Mouse (Mus musculus) CH12F3 (cell line): ENCODE measurements around the gene Mbtd1.

Experiments used
- in situ Hi-C: fragments of 300-500 bp; cut with MboI; formaldehyde crosslinking; loops from 2 replicates; pipeline ENCODE4 v1.14.3; 2020; ENCODE audit warnings: low sequenced_read_pairs

Mbtd1 gene

GRCm38 (mm10) chr11:93985265-93985664, 99.6 kb downstream of the Mbtd1 start:
- in situ Hi-C loops = no loop called here

- in situ Hi-C loops = no loop called here
These were observed 100.6 kb downstream of the Mbtd1 start for GRCm38 (mm10) chr11:93986298-93986697.

- in situ Hi-C loops = no loop called here
These were observed 101.4 kb downstream of the Mbtd1 start for GRCm38 (mm10) chr11:93987026-93987425.

- in situ Hi-C loops = no loop called here
These were observed 102.1 kb downstream of the Mbtd1 start for GRCm38 (mm10) chr11:93987625-93988327.

- in situ Hi-C loops = no loop called here
These were observed 102.8 kb downstream of the Mbtd1 start for GRCm38 (mm10) chr11:93988328-93989062.

GRCm38 (mm10) chr11:93994531-93994930, 108.9 kb downstream of the Mbtd1 start:
- in situ Hi-C loops = no loop called here

GRCm38 (mm10) chr11:93995111-93995719, 109.6 kb downstream of the Mbtd1 start:
- in situ Hi-C loops = no loop called here

- in situ Hi-C loops = no loop called here
These were observed 110.2 kb downstream of the Mbtd1 start, which contains the start of gene Spag9 for GRCm38 (mm10) chr11:93995720-93996305. Gene Spag9 (plus strand): TSS chr11:93996091.
